Mouse (Mus musculus): Measurements from ENCODE around the gene Calm5.
"Not testable (repeated sequence)": the region's sequence is repeated elsewhere in the genome, so short reads cannot be mapped to it uniquely, and the experiment has no call there.

The Calm5 gene

DNA sequence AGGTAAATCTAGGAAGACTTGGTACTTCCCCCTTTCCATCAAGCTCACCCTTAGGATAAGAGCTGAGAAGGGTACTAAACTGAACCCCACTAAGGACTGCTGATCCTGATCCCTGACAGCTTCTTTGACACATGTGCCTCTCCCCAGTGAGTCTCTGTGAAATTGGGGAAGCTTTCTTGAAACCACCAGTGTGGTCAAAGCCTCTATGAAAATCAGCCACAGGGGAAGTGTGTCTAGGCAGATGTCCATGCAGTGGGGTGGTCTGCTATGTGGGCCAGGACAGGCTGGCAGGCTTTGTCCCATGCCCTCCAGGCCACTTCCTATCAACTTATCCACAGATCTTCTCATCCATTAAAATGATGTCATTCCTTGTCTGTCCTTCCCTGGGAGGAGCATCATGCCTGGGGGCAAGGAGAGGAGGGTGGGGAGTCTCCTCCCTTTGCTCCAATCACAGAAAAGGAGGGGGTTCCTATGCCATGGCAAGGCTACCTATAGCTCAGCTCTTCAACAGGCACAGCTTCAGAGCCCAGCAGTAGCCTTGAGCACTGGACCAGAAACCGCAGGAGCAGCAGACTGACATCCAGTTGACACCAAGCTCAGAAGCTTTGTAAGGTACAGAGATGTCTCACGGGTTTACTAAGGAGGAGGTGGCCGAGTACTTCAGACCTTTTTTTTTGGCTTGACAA lies at the start of gene Calm5:
Gene Calm5, plus strand, starts transcription at position 526 of the 686 bp plus-strand sequence.
- DNase-seq (ENCODE audit: low spot score in 2 of 2): not testable (repeated sequence)

DNA sequence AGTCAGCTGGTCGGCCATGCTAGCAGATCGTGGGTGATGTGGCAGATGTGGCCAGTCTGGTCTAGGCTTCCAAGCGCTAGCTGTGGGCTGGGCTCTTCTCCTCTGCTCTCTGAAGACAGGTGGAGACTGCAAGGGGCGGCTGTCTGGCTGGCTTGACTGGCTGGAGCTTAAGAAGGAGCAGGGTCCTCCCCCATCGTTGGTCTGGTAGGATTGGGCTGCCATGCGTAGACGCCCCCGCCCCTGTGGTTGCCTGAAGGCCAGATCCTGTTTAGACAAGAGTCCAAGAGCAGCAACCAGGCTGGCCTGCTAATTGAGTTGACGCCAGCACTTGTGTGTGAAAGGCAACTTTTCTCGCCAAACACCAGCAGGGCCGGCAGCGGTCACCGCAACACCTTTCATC lies 49.8 kb upstream of the Calm5 start, which contains the start of gene Calml3:
Gene Calml3, minus strand, starts transcription at position 131 of the 400 bp plus-strand sequence.
- DNase-seq (ENCODE audit: low spot score in 2 of 2): no peak

DNA sequence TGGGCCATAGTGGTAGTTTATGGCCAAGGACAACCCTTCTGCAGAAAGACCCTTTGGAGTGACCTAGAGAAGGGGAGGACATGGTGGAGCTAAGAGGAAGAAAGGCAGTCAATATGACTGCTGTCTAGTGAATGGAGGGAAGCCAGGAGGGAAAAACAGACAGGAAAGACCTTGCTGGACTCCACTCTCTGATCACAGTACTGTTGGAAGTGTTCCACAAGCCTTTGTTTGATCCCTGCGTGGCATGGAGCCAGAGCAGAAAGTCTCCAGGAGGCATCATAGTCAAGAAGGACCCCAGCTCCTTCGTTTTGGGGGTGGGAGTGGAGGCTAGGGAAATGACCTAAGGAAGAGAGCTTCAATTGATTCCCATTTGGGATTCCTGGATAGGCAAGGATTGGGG lies 48.8 kb upstream of the Calm5 start:
- DNase-seq (ENCODE audit: low spot score in 2 of 2): no peak

DNA sequence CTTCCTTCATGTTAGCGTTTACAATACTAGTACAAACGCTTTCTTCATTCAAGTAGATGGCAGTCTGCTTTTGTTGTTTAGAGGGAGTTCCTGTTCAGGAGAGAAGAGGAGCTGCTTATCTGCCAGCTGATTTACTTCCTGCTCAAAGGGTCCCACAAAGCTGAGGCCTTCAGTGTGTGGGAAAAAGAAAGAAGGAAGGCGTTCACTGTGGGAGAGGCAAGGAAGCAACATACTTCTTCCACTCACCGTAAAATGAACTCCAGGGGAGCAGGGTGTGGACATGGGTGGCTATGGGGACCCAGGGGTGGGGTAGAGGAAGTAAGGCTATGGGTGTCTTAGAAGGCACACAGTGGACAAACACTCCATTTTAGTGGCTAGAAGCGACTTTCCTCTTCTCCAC lies 48.3 kb upstream of the Calm5 start:
- no peak for DNase-seq (ENCODE audit: low spot score in 2 of 2)

DNA sequence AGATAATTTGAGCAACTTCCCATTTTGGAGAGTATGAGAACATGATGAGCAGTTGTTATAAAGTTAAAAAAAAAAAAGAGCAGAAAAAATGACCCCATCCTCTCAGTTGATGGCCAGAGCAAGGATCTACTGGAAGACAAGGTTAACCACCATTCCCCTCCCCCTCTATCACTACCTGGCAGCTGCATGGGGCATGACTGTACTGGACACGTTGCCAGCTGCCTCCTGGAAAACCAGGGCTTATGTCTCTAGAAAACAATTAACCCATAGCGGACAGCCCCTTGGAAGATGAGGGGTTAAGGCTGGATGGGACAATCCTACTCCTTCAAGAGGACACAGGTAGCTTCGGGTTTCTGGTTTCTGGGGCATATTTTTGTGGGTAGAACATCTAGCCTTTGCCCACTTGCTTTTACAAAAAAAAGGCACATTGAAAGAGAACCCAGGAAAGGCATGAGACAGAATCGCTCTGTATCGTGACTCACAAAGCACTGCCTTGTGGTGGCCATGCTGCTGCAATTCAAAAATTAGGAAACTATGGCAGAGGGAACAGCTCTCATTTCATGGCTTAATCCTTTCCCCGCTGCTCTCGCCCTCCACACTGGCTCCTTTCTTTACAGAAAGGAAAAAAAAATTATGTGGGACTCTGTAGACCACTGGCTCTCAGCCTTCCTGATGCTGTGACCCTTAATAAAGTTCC lies 46.7 kb upstream of the Calm5 start:
- DNase-seq (ENCODE audit: low spot score in 2 of 2): no peak

DNA sequence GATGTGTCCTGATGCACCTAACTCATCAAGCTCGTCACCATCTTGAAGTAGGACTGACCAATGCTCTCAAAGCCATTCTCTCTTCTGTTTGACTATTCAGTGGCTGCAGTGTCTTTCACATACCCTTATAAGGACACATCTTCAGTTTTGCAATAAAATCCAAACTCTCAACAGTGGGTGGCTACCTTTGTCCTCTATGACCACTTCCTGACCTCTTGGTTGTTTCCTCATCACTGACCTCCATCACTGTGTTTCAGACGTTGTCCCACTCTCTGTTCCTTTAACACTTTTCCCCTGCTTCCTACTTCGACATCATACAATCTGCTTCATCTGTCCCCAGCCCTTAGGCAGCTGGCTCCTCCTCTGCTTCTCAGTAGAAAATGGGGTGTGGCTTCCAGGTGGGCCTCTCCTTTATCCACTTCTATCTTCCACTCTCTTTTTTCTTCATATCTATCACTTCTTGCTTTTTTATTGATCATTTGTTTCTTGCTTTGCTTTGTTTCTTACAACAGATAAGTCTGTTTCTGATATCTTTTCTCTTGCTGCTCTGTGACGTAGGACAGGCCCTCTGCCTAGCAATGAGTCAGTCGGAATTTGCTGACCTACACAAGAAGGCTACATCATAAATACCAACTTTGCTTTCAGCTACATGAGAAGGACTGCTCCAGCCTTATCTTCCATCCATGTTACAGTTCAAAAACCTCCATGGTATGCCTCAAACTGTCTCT lies 35.8 kb upstream of the Calm5 start:
- no peak for DNase-seq (ENCODE audit: low spot score in 2 of 2)

DNA sequence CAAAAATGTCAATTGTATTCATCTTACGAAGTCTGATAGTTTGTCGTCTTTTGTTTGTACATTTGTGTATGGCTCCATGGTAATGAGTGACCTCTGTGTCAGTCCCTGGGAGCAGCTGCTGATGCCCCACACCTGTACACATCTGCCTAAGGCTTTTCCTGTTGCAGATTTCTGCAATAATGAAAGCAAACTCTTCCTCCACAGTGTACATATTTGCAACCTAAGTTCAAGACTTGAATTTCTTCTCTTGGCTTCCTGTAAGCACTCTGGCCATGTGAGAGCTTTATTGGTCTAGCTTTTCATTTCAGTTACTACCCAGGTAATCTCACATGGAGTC lies 35.3 kb upstream of the Calm5 start:
- DNase-seq (ENCODE audit: low spot score in 2 of 2): no peak

DNA sequence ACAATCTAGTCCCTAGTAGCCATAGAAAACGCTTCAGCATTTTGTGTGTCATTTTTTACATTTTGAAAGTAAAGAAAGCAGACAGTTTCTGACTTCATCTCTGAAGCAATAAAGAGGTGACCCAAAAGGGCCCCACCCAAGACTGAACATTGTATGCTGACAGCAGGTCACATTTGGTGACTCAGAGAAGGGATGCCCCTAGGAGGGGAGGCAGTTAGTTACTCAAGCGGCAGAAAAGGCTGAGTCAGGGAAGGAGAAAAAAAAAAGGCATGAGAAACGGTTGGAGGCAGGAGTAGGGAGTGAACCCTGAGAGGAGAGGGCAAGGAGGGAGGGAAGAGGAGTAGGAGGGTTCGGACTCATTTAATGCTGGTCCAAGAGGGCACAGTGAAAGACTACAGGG lies 31.9 kb upstream of the Calm5 start:
- no peak for DNase-seq (ENCODE audit: low spot score in 2 of 2)

DNA sequence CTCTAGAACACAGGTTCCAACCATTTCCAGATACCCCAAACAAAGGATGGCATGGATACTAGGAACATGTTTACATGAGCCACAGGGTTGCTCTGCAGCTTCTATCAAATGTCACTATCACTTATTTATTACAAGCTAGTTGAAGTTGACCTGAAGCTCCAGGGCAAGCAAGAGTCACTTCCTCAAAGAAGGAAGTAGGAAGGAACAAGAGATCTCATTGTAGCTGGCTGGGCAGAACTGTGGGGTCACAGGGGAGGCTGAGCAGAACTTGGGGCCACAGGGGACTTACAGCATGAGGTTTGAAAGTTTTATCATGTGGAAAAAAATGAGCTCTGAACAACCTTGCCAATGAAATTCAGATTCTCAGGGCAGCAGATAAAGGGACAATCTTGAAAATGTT lies 28.2 kb upstream of the Calm5 start:
- no peak for DNase-seq (ENCODE audit: low spot score in 2 of 2)

DNA sequence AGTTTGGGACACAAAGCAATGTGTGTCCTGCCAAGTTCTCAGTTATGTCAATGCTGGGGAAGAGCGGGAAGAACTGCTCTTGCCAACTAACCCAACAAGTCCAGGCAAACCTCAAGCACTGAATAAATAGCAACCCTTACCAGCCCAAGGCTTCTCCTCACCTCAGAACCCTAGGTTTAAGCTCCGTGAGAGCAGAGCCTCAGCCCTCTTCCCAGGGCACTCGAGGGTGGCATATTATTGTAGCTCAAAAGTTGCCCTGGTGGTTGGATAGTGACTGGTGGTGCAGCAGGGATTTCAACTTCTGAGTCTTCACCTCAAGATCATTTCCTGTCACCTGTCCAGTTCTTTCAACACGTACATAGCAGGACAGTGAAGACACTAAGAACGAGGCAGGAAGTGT lies 22.4 kb upstream of the Calm5 start:
- no peak for DNase-seq (ENCODE audit: low spot score in 2 of 2)

DNA sequence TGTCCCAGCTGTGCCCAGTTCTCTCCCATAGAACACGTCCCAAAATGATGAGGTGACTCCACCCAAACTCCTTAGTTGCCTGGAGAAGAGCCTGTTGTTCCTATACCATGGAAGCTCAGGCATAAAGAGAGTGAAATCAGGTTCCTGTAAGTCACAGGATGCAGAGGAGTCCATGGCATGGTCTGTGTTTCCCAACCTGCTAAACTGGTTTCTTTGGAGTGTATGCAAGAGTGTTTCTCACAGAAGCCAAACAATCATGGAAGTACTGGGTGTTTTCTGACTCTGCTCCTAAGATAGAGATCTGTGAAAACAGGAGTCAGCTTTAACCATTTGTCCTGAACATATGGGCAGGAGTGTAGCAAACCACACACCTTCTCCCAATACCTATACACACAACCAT lies 22.0 kb upstream of the Calm5 start:
- no peak for DNase-seq (ENCODE audit: low spot score in 2 of 2)

DNA sequence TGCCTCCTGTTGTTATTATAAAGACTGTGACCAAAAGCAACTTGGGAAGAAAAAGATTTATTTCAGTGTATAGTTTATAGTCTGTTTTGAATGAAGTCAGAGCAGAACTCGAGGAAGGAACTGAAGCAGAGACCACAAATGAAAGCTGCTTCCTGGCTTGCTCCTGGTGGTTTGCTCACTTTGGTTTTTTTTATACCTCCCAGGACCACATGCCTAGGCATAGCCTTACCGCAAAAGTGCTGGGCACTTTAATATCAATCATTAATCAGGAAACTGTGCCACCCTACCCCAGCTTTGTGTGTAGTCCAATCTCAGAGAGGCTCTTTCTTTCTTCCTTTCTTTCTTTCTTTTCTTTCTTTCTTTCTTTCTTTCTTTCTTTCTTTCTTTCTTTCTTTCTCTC lies 21.5 kb upstream of the Calm5 start:
- DNase-seq (ENCODE audit: low spot score in 2 of 2): no peak

DNA sequence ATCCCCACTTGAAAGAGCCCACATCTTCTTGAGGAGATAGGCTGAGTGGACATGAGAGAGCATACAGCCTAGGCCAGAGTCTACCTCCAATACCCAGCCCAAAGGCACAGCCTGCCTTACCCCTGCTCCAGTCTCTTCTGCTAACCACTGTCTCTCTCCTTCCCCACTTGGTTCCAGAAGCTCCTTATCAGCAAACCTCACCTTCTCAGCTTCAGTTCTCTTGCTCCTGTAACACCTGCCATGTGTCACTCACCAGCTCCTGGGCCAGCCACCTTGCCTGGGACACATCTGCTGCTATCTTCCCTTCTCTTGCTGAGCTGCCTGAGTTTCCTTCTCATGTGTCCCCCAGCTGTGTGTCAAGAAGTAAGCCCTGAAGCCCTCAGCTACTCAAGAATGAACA lies 20.3 kb upstream of the Calm5 start:
- DNase-seq (ENCODE audit: low spot score in 2 of 2): not testable (repeated sequence)

DNA sequence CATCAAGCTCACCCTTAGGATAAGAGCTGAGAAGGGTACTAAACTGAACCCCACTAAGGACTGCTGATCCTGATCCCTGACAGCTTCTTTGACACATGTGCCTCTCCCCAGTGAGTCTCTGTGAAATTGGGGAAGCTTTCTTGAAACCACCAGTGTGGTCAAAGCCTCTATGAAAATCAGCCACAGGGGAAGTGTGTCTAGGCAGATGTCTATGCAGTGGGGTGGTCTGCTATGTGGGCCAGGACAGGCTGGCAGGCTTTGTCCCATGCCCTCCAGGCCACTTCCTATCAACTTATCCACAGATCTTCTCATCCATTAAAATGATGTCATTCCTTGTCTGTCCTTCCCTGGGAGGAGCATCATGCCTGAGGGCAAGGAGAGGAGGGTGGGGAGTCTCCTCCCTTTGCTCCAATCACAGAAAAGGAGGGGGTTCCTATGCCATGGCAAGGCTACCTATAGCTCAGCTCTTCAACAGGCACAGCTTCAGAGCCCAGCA lies 16.6 kb upstream of the Calm5 start, which contains the start of gene Calm4:
Gene Calm4, plus strand, starts transcription at position 446 of the 496 bp plus-strand sequence.
- DNase-seq (ENCODE audit: low spot score in 2 of 2): not testable (repeated sequence)

DNA sequence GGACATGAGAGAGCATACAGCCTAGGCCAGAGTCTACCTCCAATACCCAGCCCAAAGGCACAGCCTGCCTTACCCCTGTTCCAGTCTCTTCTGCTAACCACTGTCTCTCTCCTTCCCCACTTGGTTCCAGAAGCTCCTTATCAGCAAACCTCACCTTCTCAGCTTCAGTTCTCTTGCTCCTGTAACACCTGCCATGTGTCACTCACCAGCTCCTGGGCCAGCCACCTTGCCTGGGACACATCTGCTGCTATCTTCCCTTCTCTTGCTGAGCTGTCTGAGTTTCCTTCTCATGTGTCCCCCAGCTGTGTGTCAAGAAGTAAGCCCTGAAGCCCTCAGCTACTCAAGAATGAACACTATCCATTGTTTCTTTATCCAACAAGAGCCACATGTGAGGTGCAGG lies 13.3 kb upstream of the Calm5 start:
- DNase-seq (ENCODE audit: low spot score in 2 of 2): not testable (repeated sequence)

DNA sequence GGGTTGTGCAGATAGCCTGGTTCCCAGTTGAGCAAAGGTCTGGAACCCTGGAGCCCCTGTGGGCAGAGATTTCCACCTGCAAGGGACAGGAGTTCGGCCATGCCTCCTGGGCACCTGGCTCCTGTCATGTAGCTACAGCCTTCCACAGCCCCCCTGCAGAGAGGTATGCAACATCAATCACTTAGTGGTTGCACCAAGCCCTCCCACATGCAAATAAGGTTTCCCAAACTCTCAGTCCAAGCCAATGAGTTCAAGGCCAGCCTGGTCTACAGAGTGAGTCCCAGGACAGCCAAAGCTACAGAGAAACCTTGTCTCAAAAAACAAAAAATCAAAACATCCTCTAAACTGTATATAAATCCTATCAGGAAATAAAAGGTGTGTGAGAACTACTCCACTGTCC lies 3.6 kb upstream of the Calm5 start:
- no peak for DNase-seq (ENCODE audit: low spot score in 2 of 2)

DNA sequence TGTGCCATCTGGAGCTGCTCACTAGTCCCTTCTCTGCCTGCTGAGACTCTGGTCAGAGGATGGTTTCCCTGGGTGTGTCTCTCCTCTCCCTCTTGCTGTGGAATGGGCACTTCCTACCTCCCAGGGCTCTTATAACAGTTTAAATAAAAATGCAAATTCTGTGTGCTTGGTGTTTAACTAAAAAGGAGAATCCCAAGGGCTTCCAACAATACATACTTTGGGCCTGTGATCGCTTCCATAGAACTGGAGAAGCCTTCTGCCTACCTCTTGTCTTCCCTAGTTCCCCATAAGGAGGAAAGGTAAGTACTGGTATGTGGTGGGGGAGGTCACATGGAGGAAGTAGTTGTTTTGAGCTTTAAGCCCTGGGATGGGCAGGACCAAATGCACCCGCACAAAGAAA lies 883 bp downstream of the Calm5 start:
- DNase-seq (ENCODE audit: low spot score in 2 of 2): no peak

DNA sequence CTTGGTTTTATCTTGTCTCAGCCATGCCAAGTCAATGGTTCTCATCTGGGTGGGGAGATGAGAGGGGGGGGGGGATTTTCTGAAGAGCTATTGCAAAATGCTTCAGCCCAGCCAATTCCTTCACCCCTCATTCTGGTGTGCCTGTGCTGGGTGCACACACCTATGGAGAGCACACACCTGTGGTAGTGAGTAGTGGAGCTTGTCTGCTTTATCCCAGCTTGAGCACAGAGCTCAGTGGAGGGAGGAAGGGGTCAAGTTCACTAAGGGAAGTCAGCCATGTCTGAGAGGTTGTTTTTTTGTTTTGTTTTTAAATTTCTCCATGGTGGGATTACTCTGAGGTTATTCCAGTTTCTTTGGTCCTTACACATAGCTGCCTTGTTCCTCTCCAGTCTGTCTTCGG lies 2.3 kb downstream of the Calm5 start:
- DNase-seq (ENCODE audit: low spot score in 2 of 2): no peak

DNA sequence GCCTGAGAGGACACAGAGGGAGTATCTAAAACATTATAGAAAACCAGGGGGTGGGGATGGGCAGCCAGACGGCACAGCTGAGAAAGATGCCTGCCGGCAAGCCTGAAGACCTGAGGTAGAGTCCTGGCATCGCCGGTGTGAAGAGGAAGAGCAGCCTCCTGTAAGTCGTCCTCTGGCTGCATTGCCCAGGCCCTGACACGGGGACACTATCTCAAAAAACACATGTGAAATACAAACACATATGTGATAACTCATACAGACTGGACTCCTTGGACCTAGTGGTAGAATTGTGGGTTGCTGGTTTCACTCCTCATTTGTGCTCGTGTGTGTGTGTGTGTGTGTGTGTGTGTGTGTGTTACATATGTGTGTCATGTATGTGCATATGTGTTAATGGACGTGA lies 7.3 kb downstream of the Calm5 start:
- no peak for DNase-seq (ENCODE audit: low spot score in 2 of 2)

DNA sequence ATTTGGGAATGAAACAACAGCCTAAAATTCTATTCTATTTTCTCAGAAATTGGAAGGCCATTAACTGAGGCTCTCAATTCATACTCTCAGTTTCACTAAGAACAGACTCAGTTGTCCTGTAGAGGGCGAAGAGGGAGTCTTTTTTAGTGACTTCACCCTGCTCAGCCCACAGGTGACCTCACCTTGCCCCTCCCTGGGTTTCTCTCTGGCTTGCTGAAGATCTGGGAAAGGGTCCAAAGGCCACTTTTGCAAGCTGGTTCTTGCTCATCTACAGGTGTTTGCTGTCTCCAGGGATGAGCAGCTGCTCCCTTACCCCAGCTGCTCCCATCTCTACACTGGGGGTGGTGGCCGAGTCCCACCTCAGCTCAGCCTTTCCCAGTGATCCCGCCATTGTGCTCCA lies 8.4 kb downstream of the Calm5 start:
- DNase-seq (ENCODE audit: low spot score in 2 of 2): no peak

DNA sequence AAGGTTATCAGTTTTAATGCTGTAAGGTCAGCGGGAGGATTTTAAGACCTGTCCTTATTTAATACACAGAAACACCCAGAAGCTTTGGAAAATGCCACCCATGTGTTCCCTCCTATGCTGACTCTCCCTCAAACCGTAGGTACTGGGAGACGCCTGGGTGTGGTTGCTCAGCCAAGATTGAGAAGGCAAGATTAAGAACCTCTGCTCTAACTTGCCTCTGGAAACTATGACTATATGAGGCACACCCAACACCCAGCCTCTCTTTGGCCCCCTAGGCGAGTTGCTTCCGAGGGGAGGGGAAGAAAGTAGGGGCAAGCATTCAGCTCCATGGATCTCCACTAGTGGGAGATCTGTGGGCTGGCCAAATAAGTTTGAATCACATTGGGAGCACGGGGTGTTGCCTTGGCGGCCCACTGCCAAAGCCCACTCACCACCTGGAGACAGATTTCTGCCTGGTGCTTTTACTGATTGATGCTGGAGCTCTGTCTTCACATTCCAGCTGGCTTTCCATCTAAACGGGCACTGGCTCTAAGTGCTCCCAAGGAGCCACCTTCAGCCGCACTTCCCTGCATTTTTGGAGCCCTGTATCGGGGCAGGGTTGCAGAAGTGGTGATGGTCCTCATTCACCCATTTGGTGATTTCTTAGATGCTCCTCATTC lies 9.1 kb downstream of the Calm5 start:
- peak in 1 of 2 experiments; percentile 20 for DNase-seq (ENCODE audit: low spot score in 2 of 2)

DNA sequence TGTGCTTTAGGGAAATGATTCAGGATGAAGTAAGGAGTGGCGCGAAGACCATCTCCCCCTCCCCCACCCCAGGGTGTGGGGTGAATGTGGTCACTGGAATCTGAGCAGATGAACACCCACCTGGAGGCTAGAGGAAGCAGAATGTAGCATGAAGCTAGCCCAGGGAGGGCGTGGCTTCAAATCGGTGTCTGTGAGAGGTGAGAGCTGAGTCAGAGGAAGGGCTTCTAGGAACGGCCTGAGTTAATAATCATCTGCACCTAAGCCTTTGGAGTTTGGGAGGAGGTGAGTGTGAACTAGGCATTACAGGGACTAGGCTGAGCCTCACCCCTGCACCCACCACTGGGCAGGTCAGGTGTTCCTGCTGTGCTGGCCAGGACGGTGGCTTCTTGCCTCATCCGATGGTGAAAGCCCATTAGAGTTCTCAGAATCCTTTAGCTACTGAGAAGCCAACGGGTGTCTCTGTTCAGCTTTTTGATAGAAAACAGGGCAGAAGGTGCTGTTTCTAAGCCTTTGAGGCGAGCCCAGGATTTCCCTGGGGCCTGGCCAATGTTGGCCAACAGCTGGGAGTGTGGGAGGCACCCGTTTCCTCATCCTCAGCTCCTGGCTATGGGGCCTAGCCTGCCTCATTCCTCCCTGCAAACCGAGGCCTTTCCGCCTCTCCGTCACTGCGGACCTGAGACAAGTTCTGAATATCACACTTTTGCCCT lies 11.8 kb downstream of the Calm5 start:
- DNase-seq (ENCODE audit: low spot score in 2 of 2): no peak
